Mouse (Mus musculus) cortical plate, adult 2 months (tissue): Measurements from ENCODE around the gene Sec22a.

Experiments used
- CTCF ChIP-seq: fragments of 200-500 bp; IDR thresholded peaks from 2 replicates; pipeline ENCODE4 v1.5.1; 2011; ENCODE audit warnings: mild to moderate bottlenecking, control low read depth, low read length; ENCODE audit not compliant: insufficient read depth; ENCODE audit errors: extremely low read depth
- POLR2A ChIP-seq: fragments of 200-500 bp; IDR thresholded peaks from 2 replicates; pipeline ENCODE4 v1.6.1; 2011; ENCODE audit warnings: mild to moderate bottlenecking, low read length, control low read depth; ENCODE audit not compliant: insufficient read depth; ENCODE audit errors: extremely low read depth

GRCm38 (mm10) chr16:35319773-35320172 is 43.9 kb downstream of the Sec22a start:
- TF ChIP-seq CTCF (no peak), POLR2A (no peak)
